Mouse (Mus musculus): ENCODE measurements around the gene Col15a1.
A peak's percentile ranks its signal among the peaks of the same experiment; 100 is the strongest.

Col15a1 gene

DNA sequence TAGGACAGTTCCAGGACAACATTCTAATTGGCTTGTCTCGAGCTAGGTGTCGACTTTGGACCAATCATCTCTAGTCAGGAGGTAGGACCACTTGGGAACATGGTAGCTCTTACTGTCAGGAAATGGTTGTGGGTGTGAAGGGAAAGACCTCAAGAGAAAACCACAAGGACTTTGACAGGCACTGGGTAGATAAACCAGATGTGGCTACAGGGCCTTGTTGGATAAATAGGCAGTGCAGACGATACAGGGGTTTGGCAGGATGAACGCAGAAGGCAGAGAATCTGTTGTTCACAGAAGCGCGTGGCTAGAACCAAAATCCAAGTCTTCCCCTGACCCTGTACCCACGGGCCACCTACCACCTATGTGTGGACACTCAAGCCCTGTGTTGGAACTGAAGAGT, 94.6 kb downstream of the Col15a1 start:
- DNase-seq (ENCODE audit: low read depth, low spot score) = no peak

DNA sequence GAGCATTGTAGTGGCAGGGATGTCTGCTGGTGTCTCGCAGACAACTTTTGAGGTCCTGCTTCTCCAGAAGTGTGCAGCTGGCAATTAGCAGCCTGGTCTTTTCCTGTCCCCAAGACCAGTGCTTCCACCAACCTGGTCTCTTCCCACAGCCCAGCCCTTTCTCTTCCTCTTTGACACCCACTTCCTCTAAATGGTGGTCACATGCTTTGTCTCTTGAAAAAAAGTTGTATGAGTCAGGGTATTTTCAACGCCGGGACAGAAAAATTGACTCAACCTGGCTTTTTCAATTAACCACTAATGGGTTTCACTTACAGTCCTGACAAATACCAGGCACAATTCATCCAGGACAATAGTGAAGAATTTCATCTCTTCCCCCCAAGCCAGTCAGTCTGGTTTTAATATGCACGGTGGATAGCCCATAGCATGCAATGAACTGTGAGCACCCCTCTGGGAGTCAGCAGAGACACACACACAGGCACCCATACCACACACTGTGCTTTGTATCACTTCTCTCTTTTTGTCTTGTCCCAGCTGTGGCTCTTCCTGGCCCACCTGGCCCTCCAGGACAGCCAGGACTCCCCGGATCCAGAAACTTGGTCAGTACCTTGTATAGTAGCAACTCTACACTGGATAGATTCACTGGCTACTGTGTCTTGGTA, 95.5 kb downstream of the Col15a1 start:
- no peak for DNase-seq (ENCODE audit: low read depth, low spot score)

DNA sequence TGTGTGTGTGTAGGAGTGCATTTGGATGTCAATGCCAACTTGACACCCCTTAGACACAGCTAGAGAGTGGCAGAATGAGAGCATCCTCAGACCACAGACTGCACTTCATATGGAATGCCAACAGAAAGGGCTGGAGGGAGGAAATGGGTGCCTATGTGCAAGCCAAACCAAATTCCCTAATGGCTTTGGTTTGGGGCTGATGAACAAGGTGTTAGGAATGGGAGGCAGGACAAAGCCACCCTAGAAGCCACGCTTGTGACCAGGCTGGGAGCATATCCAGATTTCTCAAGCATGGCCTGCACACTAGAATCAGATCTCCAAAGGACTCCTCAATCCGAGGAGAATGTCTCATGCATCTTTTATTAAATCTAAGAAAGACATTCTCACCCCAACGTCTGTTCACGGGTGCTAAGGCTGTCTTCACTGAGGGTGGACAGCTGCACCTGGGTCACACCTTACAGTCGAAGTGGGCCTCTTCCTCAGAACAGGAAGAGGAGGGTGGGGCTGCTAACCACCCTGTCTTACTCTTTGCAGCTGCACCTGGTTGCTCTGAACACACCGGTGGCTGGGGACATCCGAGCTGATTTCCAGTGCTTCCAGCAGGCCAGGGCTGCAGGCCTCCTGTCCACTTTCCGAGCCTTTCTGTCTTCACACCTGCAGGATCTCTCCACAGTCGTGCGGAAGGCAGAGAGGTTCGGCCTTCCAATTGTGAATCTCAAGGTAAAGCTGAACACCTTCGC, 102.1 kb downstream of the Col15a1 start:
- DNase-seq (ENCODE audit: low read depth, low spot score) = no peak

DNA sequence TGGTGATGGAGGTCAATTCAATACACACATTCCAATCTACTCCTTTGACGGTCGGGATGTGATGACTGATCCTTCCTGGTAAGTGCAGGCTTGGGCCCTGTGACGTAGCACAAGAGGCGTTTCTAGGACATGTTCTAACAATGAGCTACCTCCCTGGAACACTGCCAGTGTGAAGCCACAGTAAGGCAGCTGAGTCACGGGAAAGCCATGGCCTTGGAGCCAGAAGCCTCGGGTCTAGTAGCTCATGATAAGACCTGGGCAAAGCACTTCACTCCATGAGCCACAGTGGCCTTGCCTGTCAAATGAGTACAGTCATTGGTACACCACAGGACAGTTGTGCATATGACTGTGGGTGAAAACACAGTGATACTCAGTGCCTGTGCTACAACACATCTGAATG, 102.9 kb downstream of the Col15a1 start:
- no peak for DNase-seq (ENCODE audit: low read depth, low spot score)

DNA sequence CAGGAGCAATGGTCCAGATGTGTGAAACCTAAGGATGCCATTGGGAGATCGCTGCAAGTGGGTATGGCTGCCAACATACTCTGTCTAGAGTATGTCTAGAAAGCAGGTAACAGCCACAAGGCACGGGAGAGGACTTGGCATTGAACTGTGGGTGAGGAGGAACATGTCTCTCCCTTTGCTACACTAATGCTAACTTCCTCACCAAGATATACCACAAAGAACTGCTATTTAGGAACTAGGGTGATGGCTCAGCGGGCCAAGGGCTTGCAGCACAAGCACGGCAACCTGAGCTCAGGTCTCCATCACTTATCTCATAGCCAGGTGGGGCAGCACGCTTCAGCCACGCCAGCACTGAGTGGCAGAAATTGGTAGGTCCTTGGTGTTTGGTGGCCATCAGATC, 103.5 kb downstream of the Col15a1 start:
- no peak for DNase-seq (ENCODE audit: low read depth, low spot score)

DNA sequence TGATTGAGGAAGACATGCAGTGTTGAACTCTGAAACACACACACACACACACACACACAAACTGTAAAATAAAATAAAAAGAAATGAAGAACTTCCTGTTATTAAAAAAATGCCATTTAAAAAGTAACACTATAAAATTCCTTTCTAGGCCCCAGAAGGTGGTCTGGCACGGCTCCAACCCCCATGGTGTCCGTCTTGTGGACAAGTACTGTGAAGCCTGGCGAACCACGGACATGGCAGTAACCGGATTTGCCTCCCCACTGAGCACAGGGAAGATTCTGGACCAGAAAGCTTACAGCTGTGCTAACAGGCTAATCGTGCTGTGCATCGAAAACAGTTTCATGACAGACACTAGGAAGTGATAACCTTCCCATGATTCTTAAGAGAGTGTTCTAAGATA, 104.0 kb downstream of the Col15a1 start:
- DNase-seq (ENCODE audit: low read depth, low spot score) = peak; percentile 28

DNA sequence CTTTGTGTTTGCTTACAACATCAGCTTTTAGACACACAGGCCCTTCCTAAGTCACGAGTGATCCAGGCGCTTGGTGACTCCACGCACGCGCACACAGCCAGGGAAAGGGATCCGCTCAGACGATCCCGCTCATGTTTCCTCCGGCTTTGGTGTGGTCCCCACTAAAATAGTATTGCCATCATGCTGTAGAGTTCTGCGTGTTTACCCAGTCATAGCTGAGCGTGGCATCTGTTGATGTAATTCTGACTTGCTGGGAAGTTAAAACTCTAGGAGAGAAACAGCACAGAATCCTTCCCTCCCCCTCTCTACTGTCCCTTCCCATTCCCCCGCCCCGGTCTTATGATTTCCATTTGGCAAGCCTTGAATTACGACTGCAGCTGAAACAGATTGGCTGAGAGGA, 104.7 kb downstream of the Col15a1 start:
- DNase-seq (ENCODE audit: low read depth, low spot score) = no peak

DNA sequence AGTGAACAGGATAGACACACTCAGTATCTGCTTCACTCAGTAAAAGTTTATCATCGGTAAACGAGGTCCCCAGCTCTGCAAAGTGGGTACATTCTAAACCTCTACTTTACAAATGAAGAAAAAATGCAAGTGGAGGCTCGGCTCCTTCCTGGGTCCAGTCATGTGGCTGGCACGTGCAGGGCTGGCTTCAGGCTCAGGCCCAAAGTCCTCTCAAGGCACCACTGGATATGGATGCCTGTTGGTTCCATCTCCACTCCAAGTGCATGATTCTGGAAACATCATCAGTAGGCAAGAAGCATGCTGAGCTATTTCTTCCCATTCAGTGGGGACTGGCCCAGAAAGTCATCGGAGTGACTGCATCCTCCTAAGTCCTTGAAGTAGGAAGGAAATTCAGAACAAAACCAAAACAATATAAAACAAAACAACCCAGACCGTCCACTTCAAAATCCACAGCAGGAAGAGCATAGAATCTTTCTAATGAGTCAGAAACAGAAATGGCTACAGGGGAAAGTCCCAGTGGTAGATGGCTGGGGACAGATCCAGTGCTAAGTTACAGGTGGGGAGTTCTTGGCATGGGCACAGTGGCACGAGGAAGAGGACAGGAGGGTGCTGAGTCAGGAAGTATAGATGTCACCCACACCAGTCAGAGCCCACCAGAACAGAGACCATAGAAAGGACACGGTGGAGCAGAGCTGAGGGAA, 105.9 kb downstream of the Col15a1 start:
- no peak for DNase-seq (ENCODE audit: low read depth, low spot score)

DNA sequence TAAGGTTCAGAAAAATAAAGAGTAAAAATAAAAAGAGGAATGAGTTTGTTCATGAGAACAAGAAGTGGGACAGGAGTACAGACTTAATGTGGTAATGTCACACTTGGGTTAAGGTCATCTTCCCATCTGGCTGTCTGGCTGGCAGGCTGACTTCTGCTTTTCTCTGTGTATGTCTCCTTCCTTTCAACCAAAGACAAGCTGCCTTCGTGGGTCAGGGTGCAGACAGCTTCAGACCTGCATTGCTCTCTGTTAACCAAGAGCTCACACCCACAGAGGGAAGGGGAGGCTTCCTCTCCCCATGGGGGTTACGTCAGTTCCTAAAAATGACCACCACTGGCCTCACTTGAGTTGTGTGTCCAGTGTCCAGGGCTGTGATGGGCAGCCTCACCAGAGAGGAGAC, 107.5 kb downstream of the Col15a1 start:
- DNase-seq (ENCODE audit: low read depth, low spot score) = no peak

DNA sequence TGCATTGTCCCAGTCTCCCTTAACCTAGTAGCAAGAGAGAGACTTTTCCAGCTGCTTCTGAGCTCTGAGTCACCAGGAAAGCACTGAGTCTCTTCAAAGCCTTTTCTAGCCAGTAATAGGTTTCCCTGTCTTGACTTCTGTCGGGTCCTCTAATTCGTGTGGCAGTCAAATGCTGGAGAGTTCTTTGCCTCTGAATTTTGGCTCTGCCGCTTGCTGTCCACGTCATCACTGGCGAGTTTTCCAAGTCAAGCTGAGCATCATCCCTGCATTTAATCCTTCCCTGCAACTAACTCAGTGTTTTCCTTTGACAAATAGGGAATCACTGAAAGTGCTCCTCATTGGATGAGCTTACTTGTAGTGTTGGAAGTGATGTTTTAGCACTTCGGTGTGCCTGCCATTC, 108.5 kb downstream of the Col15a1 start:
- no peak for DNase-seq (ENCODE audit: low read depth, low spot score)

DNA sequence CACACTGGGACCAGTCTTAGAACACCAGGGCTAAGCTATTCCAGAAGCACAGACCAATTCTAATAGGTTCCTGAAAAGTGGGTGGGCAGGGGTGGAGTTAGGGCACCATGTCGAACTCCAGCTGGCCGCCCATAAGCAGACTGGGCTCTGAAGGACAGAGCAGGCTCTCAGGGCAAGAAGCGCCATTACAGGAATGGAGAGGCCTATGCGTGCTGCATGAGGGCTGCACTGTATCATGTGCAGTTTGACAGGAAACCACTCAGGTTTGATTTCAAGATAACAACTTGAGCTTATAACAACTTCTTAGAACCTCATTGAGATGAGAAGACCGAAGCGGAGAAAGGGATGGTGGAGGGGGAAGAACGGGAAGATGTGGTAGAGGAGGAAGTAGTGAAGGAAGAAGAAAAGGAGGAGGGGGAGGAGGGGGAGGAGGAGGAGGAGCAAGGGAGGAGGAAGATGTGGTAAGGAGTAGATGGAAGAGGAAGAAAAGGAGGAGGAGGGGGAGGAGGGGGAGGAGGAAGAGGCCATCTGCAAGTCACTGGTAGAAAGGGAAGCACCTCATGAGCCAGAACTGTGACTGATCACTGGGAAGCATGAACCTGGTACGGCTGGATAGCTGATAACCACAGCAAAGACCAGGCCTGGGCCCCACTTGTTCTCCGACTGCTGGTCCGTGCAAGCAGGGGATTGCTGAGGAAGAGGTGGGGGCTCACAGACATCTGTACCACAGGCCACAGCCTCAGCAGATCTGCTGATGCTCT, 111.8 kb downstream of the Col15a1 start:
- no peak for DNase-seq (ENCODE audit: low read depth, low spot score)

DNA sequence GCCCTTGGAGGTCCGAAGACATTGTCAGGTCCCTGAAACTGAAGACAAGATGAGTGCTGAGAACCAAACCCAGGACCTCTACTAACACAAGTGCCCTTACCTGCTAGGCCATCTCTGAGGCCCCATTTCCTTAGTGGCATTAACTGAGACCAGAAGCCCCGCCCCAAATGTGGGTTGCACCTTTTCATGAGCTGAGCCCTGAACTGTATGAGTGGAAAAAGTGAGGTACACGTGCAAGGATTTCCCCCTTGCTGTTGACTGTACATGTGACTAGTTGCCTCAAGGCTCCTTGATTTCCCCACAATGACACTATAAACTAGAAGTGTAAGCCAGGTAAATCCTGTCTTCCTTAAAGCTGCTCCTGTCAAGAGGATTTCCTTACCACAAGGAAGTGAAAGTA, 114.4 kb downstream of the Col15a1 start:
- no peak for DNase-seq (ENCODE audit: low read depth, low spot score)

DNA sequence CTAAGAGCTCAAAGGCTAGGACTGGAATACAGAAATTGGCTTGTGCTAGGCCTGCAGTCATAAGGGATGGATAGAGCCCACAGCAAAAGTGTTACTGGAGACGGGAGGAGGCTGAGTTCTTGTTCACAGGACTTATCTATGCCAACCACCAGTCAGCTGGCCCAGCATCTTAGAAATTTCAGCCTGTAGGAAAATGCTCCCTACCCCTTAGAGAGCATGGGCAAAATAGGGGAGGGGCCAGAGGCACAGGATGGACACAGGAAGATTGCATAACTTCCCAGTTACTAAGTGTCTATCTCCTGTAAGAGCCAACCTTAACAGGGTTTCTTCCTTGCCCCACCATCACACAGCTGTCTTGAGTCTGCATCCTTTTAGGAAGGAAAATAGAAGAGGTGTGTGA, 116.2 kb downstream of the Col15a1 start:
- DNase-seq (ENCODE audit: low read depth, low spot score) = no peak

DNA sequence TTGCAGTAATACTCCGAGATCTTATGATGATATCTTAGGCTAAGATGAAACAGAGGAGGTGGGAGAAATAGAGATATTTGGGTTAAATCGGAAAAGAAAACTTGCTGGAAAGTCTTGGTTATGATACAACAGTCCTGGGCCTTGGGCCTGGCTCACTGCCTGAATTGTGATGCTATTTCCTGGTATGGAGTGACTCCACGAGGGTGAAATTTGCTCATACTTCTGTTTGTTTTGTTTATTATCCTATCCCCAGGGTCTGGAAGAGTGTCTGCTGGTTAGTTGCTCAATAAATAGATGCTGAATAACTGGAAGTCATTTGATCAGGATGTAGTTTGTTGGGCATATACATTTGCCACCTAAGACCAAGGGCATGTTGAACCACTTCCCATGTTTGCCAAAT, 119.8 kb downstream of the Col15a1 start:
- DNase-seq (ENCODE audit: low read depth, low spot score) = no peak

DNA sequence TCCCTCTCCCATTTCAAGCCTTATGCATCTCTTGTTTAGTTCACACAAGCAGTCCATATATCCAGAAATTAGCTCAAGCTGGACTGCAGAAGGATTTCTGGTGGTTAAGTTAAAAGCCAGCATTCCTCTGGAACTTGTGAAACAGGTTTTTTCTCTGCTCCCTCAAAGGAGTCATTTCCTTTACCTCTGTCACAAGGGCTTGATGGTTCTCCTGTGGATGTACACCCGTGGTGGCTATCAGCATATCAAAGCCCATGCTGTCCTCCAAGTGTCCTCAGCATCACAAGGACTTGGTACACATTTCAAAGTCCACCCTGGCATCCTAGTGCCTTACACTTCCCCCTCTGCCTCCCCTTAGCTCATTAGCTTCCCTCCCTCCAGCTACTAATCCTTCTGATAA, 121.3 kb downstream of the Col15a1 start:
- no peak for DNase-seq (ENCODE audit: low read depth, low spot score)

DNA sequence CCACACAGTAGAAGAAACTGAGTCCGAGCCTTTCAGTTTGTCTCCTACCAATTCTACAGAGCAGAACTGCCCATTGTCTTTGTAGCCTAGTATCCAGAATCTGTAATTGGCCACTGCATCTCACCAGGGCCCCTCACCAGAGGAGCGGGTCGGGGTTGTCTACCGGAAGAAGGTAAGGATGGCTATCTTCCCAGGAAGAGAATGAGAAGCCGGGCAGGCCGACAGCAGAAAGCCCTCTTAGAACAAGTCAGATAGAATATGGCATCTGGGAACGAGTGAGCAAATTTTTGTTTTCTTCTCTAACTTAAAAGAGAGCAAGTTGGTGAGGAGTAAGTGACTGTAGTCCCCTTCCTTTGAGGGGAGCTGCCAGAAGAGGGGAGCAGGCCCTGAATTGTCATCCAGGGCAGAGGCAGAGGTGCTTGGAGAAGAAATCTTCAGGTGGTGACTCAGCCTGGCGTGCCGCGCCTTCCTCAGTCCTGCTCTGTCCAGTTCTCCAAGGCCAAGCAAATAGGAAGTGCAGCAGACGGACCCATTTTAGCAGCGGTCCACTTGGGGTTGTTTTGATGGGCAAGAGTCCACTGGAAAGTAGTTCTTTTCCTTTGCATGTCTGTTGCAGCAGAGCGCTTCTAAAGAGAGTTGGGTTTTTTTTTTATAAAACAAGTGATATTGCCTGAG, 122.6 kb downstream of the Col15a1 start:
- no peak for DNase-seq (ENCODE audit: low read depth, low spot score)

DNA sequence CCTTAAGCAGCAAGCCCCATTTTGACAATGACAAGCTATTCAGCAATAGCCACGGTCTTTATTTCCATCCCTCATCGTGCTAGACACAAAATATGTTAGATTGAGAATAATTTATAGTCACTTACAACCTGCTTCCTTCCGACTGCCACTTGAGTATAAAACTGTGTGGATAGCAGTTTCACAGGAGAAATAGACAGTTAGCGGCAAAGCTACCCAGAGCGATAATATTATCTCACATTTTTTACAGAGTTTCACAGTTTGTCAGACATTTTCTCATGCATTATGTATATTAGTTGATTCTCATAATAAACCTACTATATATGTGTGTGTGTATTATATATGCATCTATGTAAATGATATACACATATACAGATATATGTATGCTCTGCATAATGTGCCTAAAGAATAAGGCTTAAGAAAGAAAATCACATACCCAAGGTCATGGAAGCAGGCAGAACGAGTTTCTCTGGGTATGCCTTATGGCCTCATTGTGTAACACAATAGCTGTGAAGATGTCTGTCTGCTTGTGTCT, 124.9 kb downstream of the Col15a1 start:
- no peak for DNase-seq (ENCODE audit: low read depth, low spot score)

DNA sequence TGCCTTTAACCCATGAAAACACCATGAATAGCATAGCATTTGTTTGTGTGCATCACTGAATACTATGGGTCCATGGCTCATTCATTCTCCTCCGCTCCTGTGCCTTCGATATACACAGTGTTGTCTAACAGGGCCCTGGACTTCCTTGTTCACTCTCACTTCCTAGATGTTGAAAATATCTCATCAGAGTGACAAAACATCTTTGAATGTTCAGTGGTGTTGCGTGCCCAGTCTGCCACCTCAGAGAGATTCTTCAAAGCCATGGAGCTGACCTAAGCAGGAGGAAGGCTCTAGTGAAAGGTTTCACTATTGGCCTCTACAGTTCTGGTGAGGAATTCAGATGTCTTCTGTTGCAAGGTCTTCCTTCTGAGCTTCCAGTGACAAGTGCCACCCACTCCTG, 125.6 kb downstream of the Col15a1 start:
- no peak for DNase-seq (ENCODE audit: low read depth, low spot score)

DNA sequence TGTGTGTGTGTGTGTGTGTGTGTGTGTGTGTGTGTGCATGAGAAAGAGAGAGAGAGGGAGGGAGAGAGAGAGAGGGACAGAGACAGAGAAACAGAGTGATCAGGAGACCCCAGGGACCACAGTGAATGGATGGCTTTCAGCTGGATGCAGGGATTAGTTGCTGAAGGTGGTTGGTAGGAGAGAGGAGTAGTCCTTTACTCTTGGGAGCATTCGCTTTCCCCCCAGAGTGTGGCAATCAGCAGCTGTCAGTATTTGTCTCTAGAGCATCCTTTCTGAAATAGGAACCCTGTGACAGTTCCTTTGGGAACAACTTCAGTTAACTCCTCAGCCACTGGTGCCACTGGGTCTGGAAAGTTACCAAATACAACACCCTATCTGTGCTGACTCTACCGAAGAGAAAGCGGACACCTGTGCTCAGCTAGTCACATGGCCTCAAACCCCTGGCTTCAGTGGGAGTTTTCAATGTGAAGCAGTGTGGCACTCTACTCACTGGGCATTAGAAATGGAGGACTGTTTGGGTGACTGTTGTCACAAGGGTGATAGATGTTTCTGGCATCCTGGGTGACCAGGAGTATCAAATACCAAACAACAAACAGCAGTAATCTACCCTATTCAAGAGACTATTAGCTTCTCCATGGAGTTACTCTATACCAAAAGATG, 129.1 kb downstream of the Col15a1 start:
- DNase-seq (ENCODE audit: low read depth, low spot score) = no peak

DNA sequence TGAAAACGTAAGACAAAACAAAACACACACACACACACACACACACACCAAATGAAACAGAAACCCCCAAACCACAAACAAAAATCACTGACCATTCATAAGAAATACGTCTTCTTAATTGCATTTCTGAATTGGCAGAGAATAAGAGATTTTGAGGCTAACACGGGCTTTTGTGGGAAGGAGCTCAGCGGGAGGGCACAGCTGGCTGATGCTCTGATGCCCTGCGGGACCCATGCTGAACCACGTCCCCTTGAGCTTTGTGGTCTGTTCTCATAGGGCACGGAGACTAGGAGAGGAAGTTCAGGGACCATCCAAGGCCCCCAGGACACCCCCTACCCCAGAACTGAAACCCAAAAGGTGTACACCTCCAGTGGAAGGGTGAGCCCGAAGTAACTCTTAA, 134.7 kb downstream of the Col15a1 start:
- no peak for DNase-seq (ENCODE audit: low read depth, low spot score)

DNA sequence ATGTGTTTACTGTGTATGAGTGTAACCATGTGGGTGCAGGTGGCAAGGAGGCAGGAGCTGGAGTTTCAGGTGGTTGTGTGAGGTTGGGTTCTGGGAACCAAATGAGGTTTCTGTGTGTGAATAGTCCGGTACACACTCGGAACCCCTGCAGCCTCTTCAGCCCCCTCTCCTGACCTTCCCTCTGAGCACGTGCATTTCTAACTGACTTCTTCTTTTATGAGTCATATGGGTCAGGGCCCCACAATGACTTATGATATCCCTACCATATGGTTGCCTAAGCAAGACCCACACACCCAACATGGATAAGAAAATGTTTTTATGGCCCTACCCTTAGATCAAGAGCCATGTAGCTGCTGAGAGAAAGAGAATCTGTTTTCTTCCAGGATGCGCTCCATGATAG, 139.1 kb downstream of the Col15a1 start:
- no peak for DNase-seq (ENCODE audit: low read depth, low spot score)

Data from mesoderm, embryonic 11.5 days (tissue).